Mouse (Mus musculus) heart, adult 9 months (tissue): ENCODE data around the gene Elp1.

Source experiments
- DNase-seq, 2 experiments: peaks; one replicate each; pipeline ENCODE4 v3.0.0; 2022; ENCODE audit warnings: low spot score in 2 of 2

The Elp1 gene

DNA sequence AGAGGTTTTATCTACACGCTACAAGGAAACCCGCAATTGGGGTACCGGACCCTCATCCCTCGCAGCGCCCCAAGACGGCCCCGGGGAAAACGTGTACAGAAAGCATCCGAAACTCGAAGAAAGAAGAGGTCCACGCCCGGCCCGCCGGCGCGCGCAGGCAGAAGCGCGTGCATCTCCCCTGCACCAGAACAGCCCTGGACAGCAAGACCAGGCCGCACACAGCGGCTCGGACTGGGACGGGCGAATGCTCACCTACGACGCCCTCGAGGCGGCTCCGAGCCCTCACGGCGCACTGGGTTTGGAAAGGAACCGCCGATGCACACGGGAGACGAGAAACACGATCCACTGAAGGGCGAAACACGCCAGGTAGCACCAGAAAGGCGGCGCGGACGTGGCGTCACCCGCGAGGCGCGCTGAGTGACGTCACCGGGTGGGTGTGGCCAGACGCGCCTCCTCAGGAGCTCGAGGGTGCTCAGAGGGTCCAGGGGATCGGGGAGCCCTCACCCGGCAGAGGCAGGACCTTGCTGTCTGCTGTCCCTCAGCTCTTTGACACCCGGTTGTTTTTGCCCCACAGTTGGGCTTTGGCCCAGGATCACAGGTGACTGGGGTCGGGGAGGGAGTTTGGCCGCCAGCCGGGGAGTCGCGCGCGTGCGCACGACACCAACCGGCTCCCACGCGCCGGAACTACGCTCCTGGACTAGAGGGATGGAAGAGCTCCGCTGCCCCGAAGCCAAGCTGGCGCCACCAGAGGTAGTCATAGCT is at the start of gene Elp1, which contains the start of gene Fam206a:
Elp1 (minus strand) TSS at position 425 of the 762 bp plus-strand sequence.
Fam206a (plus strand) TSS at position 439 of the 762 bp plus-strand sequence.
- DNase-seq: peak; percentile 85 to 94

DNA sequence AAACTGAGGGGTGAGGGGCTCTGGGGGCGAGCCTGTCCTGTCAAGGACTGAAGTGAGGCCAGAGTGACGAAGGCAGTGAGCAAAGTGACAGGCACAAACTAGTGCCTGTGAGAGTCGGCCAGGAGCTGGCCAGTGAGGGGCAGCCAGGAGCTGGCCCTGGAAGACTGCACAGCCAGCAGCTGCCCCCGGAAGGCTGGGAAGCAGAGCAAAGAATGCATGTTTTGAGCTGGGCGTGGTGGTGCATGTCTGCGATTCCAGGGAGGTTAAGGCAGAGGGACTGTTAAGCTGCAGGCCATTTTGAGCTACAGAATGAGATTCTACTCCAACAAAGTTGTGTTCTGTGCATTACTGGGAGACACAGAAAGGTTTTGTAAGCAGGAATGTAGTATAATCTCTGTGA is 48.6 kb upstream of the Elp1 start:
- no peak for DNase-seq

- DNase-seq: no peak
Measured at GRCm38 (mm10) chr4:56848044-56848443, 45.9 kb upstream of the Elp1 start.

DNA sequence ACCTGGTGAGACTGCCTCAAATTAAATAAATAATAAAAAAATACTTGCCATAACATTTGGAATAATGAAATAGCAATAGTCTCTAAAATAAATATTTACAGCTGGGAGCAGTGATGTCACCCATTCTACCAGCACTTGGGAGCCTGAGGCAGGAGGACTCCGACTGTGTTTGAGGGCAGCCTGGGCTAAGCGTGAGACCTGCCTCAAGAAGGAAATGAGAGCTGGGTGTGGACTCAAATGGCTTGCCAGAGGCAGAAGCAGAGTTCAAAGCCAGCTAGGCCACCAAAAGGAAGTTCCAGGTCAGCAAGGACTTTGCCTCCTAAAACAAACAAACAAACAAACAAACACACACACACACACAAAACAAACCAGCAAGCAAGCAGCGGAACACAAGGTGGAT is 45.3 kb upstream of the Elp1 start:
- no peak for DNase-seq

DNA sequence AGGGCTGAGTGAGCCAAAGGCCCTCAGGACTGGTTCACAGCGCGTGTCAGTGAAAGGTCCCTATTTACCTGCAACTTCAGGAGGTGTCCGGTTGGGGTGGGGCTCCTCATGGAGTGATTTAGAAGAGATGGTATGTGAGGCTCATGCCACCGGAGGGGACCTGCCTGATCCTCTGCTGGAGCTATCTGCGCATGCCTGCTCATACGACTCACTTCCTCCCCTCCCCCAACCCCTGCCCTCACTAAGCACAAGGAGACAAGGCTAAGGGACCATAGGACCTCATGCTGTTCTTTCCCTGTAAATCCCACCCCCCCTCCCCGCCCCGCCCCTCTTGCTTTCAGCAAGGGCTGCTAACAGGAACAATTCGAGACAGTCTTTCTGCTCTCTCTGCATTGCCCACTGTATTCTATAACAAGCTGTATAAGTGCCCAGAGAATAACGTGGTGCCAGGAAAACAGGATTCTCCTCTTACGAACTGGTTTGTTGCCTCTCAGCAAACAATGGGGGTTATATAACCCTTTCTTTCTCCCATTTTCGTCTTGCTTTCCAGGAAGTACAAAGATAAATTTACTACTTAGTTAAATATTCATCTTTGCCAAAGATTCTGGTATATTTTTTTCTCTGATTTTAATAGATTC is 43.9 kb upstream of the Elp1 start:
- no peak for DNase-seq

- no peak for DNase-seq
Measured at GRCm38 (mm10) chr4:56844911-56845310, 42.8 kb upstream of the Elp1 start.

- no peak for DNase-seq
Measured at GRCm38 (mm10) chr4:56843963-56844362, 41.8 kb upstream of the Elp1 start.

DNA sequence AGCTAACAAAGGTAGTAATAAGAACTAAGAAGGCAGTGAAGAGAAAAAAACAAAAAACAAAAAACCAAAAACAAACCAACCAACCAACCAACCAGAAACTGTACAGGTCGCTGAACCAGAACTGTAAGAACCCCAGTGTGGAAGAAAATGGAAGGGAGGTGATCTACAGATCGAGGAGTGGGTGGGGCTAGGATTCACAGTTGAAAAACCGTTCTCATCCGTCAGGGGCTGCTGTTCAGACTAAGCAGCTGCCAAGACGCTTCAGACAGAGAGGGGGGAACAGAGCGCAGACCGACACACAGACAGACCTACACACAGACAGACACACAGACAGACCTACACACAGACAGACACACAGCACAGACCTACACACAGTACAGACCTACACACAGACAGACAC is 40.4 kb upstream of the Elp1 start:
- DNase-seq: no peak

- DNase-seq: no peak
Measured at GRCm38 (mm10) chr4:56840297-56840696, 38.2 kb upstream of the Elp1 start.

DNA sequence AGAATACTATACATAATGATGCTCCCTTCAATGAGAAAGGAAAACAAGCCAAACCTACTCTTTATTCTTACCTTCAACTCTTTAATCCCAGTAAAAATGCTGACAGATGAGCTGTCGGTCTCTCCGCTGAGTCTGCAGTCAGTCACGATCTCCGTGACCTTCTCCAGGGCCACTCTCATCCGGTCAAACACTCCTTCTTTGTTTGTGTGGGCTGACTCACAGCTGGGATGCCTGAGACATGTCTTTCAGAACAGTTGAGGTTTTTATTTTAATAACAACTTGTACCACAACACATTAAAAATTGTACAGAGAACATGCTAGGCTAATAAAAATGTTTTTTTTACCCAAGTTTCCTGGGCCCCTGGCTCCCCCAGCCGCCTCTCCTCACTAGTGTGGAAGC is 35.5 kb upstream of the Elp1 start:
- no peak for DNase-seq

DNA sequence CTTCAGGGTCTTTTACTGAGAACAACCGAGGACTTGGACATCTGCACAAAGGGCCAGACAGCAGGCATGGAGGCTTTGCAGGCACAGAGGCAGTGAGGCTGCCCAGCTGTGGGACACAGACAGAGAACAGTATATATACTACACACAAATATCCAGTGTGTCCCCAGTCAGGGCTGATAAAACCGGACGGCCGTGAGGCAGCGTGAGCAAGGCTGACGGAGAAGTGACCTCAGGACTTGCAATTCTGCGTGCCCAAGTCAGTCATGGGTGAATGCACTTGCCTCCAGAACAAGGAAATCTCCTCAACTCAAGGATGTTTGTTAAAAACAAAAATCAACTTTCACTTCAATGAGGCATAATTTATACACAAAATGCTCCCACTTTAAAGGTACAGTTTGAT is 29.9 kb upstream of the Elp1 start:
- no peak for DNase-seq

GRCm38 (mm10) chr4:56831013-56831609 is 29.0 kb upstream of the Elp1 start:
- DNase-seq: no peak

GRCm38 (mm10) chr4:56829511-56829921 is 27.4 kb upstream of the Elp1 start:
- DNase-seq: peak; percentile 23 to 29

DNA sequence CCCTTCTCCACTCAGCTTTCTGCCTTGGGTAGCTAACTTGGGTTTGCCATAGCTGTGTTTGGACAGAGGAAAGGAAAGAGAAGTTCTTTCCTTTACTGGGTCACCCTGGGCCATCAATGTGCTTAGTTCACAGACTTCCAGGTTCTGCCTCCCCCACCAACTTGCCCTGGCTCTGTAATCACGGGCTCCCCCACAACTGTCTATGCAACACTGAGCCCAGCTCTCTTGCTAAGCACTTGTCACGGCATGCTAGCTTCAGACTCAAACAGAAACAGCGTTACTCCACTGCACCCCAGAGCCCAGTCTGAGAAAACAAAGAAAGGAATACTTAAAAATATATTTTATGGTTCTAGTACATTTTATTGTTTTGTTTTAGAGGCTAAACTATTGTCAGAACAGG is 26.8 kb upstream of the Elp1 start:
- no peak for DNase-seq

DNA sequence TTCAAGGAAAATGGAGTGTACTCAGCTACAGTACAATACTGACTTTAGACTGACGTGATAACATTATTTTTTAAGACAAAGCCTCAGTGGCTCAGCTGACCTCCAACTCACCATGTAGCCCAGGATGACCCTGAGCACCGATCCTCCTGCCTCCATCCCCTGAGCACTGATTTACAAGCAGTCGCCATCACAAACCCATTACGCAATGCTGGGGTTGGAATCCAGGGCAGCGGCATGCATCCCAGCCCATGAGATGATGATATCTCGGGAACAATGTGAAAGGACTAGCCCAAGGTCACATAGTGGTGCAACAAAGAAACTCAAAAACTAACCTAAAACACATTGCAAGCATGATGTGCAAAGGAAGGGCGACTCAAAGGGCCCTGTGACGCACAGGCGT is 22.1 kb upstream of the Elp1 start:
- DNase-seq: no peak

- DNase-seq: peak in 1 of 2 experiments; percentile 12
Measured at GRCm38 (mm10) chr4:56820017-56820550, 18.0 kb upstream of the Elp1 start.

- no peak for DNase-seq
Measured at GRCm38 (mm10) chr4:56815131-56815530, 13.0 kb upstream of the Elp1 start.

- DNase-seq: no peak
Measured at GRCm38 (mm10) chr4:56812096-56812495, 10.0 kb upstream of the Elp1 start.

DNA sequence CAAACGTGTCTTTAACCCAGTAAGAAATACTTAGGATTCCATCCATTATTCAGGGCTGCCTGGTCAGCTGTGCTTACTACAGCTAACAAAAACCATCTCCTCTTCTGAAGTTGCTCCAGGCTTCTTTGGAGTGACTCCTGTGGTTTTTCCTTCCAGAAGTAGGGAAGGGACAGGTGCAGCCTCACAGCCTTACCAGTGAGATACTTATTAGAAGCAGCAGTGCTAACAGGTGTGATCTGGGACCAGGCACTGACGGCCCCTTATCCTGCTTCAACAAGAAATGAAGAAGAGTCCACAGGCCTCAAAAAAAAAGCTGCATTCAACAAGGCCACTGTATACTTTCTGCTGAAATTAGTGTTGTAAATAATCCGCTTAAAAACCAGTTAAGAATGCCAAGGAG is 9.5 kb upstream of the Elp1 start:
- no peak for DNase-seq

DNA sequence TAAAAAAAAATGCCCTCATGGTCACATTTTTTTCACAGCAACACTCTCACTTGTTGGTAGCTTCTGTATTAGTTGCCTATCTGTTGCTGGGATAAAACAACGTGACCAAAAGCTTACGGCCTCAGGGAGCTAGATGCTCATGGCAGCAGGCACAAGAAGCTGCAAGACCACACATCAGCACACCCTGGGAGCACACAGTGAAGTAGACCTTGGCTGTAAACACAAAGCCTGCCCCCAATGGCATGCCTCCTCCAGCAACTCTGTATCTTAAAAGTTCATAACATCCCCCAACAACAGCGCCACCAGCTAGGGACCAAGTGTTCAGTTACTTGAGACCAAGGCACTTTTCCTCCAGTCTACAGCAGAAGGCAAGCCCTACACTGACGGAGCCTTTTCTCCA is 6.9 kb upstream of the Elp1 start:
- no peak for DNase-seq

GRCm38 (mm10) chr4:56802669-56803150 is 579 bp upstream of the Elp1 start:
- no peak for DNase-seq

- DNase-seq: no peak
Measured at GRCm38 (mm10) chr4:56791373-56791772, 10.8 kb downstream of the Elp1 start.

DNA sequence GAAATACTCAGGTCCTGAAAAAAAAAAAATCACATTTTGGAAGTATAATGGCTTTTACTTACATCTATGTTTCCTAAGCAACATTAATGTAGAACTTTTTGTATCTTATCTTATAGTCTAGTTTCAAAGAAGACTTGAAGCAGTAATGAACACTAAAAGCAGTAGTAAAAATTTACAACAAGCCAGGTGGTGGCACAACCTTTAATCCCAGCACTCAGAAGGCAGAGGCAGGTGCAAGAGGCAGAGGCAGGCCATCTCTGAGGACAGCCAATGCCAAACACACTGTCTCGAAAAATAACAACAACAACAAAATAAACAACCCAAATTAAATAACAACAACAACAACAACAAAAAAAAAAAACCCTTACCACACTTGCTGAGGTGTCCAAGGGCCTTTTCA is 31.1 kb downstream of the Elp1 start:
- no peak for DNase-seq
